Mouse (Mus musculus): ENCODE measurements at regions not wholly inside any gene's neighbourhood (a gene's known extent, or its start where the extent isn't known, plus 50 kb on each side); places are given as distances from the start of the nearest gene placed in this dataset.

DNA sequence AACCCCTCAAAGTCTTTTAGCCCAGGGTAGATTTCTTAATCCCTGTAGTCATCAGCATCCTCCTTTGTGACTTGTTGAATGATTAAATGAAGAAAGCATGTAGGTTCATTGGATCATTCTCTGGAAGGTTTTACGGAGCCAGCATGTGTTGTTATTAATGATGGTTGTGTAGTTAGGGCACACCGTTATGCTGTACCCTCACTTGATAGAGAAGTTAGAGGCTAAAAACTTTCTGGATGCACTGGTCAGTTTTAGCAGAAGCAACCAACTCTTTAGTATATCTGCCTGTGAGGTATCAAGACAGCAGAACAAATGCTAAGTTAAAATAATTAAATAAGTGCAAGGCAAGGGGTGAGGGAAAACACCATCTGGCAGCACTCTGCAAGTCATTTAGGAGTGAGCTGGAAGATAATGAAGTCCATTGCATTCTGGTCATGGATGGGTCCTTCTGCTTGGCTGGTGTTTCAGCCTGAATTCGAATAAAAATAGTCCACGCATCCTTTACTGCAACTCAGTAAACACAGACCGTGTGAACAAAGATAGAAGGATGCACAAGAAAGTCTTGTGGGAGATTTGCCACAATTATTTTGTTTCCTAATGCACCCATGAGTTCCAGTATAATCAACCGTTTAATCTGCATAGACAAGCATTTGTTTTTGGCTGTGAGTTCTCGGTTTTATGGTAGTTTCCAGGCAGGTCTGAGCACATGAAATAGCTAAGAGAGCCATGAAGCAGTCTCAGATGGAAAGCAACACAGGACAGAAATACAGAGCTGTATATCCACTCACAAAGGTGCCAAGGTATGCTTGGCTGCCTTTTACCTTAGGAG lies 191.4 kb downstream of the Ube2e3 start:
- Histone ChIP-seq H3K27ac (replicated peaks) (no peak overlapping the region), H3K4me3 (replicated peaks) (no peak overlapping the region), H3K27me3 (no peaks in the 10 kb centered on the region), H3K9me3 (replicated peaks) (no peaks in the 10 kb centered on the region), H3K4me2 (no peak overlapping the region), H3K4me1 (replicated peaks) (no peaks in the 10 kb centered on the region), H3K36me3 (replicated peaks) (no peaks in the 10 kb centered on the region), H3K9ac (no peak overlapping the region)
- ATAC-seq (ENCODE audit: insufficient read depth), result no peak
- 72% methylated on average over 7 of the region's 7 CpGs for WGBS (ENCODE audit: insufficient replicate concordance)

DNA sequence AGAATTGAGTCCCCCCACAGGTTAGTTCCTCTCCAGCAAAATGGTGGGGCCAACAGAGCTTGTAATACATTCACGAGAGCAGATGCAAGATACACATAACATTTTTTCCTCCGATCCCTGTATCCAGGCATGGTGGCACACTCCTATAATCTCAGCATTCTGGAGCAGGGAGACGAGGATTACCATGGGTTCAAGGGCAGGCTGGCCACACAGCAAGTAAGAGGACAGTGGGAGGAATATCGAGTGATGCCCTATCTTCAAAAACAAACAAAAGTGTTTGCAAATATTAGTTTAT lies 192.0 kb downstream of the Ube2e3 start:
- H3K4me3 ChIP-seq (replicated peaks), result no peak overlapping the region
- no peak for ATAC-seq (ENCODE audit: insufficient read depth)
- no peak overlapping the region for H3K27ac ChIP-seq (replicated peaks)
- no peaks in the 10 kb centered on the region for H3K36me3 ChIP-seq (replicated peaks)
- no peak overlapping the region for H3K4me2 ChIP-seq
- WGBS (ENCODE audit: insufficient replicate concordance), result 66% methylated on average over 4 of the region's 4 CpGs
- no peaks in the 10 kb centered on the region for H3K9me3 ChIP-seq (replicated peaks)
- no peaks in the 10 kb centered on the region for H3K27me3 ChIP-seq
- H3K9ac ChIP-seq, result no peak overlapping the region
- H3K4me1 ChIP-seq (replicated peaks), result no peaks in the 10 kb centered on the region

DNA sequence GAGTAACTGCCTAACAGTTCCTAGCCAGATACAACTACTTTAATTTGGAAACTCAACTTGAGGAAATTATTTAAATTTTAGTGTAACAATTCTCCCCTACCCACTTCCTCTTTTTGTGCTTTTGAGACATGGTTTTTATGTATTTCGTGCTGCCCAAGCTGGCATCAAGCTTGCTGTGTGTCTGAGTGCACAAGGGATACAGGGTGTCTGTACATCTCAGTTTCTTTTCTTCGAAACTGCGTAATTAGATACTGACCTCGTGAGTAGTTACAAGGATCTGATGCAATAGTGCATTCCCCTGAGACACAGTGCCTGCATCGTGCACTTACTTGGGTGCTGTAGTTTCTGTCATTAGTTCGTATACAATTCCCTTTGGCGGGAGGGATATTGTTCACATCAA lies 192.4 kb downstream of the Ube2e3 start:
- H3K27ac ChIP-seq (replicated peaks), result no peak overlapping the region
- no peaks in the 10 kb centered on the region for H3K36me3 ChIP-seq (replicated peaks)
- no peak overlapping the region for H3K9ac ChIP-seq
- H3K4me1 ChIP-seq (replicated peaks), result no peaks in the 10 kb centered on the region
- no peak overlapping the region for H3K4me2 ChIP-seq
- H3K9me3 ChIP-seq (replicated peaks), result no peaks in the 10 kb centered on the region
- no peak overlapping the region for H3K4me3 ChIP-seq (replicated peaks)
- no peak for ATAC-seq (ENCODE audit: insufficient read depth)
- WGBS (ENCODE audit: insufficient replicate concordance), result 60% methylated on average over 7 of the region's 7 CpGs
- H3K27me3 ChIP-seq, result no peaks in the 10 kb centered on the region

DNA sequence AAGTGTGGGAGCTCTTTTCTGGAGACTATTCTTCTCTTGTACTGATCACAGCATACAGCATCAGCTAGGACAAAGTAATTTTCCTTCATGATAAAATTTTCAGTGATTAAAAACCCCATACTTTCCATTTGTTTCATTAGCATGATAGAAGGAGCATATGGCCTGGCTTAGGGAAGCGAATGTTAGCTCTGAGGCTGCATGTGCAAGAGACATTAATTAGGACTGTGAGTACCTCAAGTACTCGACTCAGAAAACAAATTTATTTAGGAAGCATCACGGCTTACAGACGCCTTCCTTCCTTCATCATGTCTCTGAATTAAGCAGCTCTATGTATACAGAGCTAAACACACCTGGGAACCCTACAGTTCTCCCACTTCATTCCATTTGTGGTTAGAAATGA lies 193.6 kb upstream of the Itga4 start:
- H3K27me3 ChIP-seq, result no peaks in the 10 kb centered on the region
- WGBS (ENCODE audit: insufficient replicate concordance), result 74% methylated on average over 4 of the region's 4 CpGs
- ATAC-seq (ENCODE audit: insufficient read depth), result no peak
- no peaks in the 10 kb centered on the region for H3K36me3 ChIP-seq (replicated peaks)
- no peak overlapping the region for H3K27ac ChIP-seq (replicated peaks)
- H3K9ac ChIP-seq, result no peak overlapping the region
- H3K4me3 ChIP-seq (replicated peaks), result no peak overlapping the region
- H3K9me3 ChIP-seq (replicated peaks), result no peaks in the 10 kb centered on the region
- no peak overlapping the region for H3K4me2 ChIP-seq
- no peaks in the 10 kb centered on the region for H3K4me1 ChIP-seq (replicated peaks)

DNA sequence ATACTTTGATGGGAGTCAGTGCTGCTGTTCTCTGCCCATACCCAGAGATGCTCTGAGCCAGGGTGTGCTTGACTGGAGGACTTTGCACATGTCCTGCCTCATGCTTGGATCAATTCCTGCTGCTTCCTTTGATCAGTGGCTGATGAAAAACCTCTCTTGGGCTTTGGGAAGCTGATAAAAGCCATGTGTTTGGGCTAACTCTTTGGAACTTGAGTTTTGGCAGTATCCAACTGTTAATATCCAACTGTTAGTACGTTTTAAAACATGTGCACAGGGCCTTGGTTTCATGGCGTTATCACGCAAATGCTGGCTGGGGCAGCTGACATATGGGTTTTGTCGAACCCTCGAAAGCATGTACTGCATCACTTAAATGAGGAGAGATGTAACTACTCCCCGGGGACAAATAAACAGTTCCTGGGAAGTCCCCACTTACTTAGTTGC lies 193.0 kb upstream of the Itga4 start:
- WGBS (ENCODE audit: insufficient replicate concordance), result 77% methylated on average over 6 of the region's 6 CpGs
- ATAC-seq (ENCODE audit: insufficient read depth), result no peak
- H3K36me3 ChIP-seq (replicated peaks), result no peaks in the 10 kb centered on the region

DNA sequence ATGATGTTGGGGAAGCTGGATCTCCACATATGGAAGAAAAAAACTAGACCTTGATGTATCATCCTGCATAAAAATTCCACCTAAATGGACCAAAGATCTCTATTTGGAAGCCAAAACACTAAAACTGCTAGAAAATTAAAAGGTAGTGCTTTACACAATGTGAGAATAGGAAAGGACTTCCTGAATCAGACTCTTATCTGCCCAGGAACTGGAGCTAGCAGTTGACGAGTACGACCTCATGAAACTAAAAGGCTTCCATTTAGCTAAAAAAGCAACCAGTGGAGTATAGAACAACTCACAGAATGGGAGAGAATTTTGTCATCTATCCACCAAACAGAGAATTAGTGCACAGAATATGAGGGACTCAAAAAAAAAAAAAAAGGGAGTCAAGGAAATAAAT lies 191.6 kb upstream of the Itga4 start:
- no peak overlapping the region for H3K27ac ChIP-seq (replicated peaks)
- ATAC-seq (ENCODE audit: insufficient read depth), result no peak
- 39% methylated on average over 2 of the region's 2 CpGs for WGBS (ENCODE audit: insufficient replicate concordance)

More for the DNA sequence above, 193.0 kb upstream of the Itga4 start:
- Histone ChIP-seq H3K27me3 (no peaks in the 10 kb centered on the region), H3K9me3 (replicated peaks) (no peaks in the 10 kb centered on the region), H3K4me1 (replicated peaks) (no peaks in the 10 kb centered on the region), H3K27ac (replicated peaks) (no peak overlapping the region), H3K4me2 (no peak overlapping the region), H3K9ac (no peak overlapping the region), H3K4me3 (replicated peaks) (no peak overlapping the region)

DNA sequence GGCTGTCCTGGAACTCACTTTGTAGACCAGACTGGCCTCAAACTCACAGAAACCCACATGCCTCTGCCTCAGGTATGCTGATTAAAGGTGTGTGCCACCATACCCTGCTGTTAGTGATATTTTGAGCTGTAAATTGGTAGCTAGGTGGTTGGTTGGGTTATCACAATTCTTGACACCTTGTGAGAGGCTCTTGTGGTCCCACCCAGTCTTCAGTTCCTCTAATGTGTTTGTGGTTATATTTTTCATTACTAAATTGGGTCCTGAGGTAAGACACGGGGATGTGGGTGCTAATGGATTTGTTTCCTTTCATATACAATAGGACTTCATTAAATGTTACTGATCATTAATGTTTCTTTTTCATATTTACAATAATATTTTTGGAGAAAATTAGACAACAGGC lies 189.9 kb upstream of the Itga4 start:
- Histone ChIP-seq H3K4me2 (no peak overlapping the region), H3K4me1 (replicated peaks) (no peaks in the 10 kb centered on the region), H3K9ac (no peak overlapping the region), H3K27me3 (no peaks in the 10 kb centered on the region), H3K27ac (replicated peaks) (no peak overlapping the region), H3K36me3 (replicated peaks) (no peaks in the 10 kb centered on the region), H3K4me3 (replicated peaks) (no peak overlapping the region), H3K9me3 (replicated peaks) (no peaks in the 10 kb centered on the region)
- ATAC-seq (ENCODE audit: insufficient read depth), result no peak
- WGBS (ENCODE audit: insufficient replicate concordance), result 50% methylated on average over 1 of the region's 1 CpGs

More for the DNA sequence above, 191.6 kb upstream of the Itga4 start:
- H3K9me3 ChIP-seq (replicated peaks), result no peaks in the 10 kb centered on the region
- H3K9ac ChIP-seq, result no peak overlapping the region
- H3K27me3 ChIP-seq, result no peaks in the 10 kb centered on the region
- H3K4me1 ChIP-seq (replicated peaks), result no peaks in the 10 kb centered on the region
- H3K4me3 ChIP-seq (replicated peaks), result no peak overlapping the region
- no peaks in the 10 kb centered on the region for H3K36me3 ChIP-seq (replicated peaks)
- no peak overlapping the region for H3K4me2 ChIP-seq

DNA sequence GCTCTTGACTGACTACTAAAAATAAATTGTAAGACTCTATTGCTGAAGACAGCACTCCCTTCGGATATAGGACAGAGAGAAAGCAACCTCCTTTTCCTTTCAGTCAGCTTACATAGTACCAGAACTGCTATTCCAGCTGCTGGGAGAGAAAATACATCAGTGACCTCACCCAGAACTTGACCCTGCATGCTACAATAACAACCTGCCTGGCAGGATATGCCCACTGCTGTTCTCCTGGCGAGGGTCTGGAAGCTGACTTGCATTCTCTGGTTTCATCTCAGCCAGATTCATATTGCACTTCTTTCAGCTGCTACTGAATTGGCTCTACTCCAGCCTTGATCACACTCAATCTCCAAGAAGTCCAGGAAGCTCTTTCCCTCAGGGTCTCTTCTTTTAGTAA lies 179.1 kb upstream of the Itga4 start:
- Histone ChIP-seq H3K36me3 (replicated peaks) (no peaks in the 10 kb centered on the region), H3K27ac (replicated peaks) (no peak overlapping the region), H3K9me3 (replicated peaks) (no peaks in the 10 kb centered on the region), H3K4me1 (replicated peaks) (0 out of 2 replicates have a peak, but pooled peaks cover 3% of the 10 kb centered on the region), H3K9ac (no peak overlapping the region), H3K27me3 (no peaks in the 10 kb centered on the region), H3K4me2 (no peak overlapping the region), H3K4me3 (replicated peaks) (no peak overlapping the region)
- WGBS (ENCODE audit: insufficient replicate concordance), result 51% methylated on average over 2 of the region's 2 CpGs
- no peak for ATAC-seq (ENCODE audit: insufficient read depth)

DNA sequence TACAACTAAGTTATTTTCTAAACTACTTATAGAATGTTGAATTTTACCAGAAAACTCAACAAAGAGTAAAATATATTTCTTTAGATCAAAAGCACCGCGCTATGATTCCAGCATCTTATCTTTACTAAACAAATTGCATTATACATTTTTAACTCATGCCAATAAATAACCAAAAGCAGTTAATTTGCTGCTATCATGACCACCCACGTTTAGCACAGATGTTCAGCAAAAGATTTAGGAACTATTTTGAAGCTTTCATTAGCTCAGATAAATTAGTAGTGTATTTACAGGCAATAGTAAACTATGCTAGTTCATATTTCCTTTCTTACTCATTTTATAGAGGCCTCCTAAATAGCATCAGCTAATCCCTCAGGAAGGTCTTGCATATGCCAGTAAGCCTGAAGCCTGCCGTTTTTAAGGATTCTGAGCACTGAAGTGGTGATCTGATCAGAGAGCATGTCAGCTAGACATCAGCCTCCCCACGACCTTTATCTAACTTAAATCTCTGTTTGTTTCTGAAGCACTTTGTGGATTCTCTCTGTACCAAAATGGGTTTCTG lies 176.3 kb upstream of the Itga4 start:
- WGBS (ENCODE audit: insufficient replicate concordance), result 39% methylated on average over 5 of the region's 5 CpGs
- no peak overlapping the region for H3K4me3 ChIP-seq (replicated peaks)
- H3K4me1 ChIP-seq (replicated peaks), result peaks cover 8% of the 10 kb centered on the region; the same call in 1 of the 2 replicates
- H3K27ac ChIP-seq (replicated peaks), result no peak overlapping the region
- no peak overlapping the region for H3K9ac ChIP-seq
- H3K36me3 ChIP-seq (replicated peaks), result no peaks in the 10 kb centered on the region
- no peaks in the 10 kb centered on the region for H3K9me3 ChIP-seq (replicated peaks)
- H3K4me2 ChIP-seq, result no peak overlapping the region
- no peaks in the 10 kb centered on the region for H3K27me3 ChIP-seq
- ATAC-seq (ENCODE audit: insufficient read depth), result no peak

DNA sequence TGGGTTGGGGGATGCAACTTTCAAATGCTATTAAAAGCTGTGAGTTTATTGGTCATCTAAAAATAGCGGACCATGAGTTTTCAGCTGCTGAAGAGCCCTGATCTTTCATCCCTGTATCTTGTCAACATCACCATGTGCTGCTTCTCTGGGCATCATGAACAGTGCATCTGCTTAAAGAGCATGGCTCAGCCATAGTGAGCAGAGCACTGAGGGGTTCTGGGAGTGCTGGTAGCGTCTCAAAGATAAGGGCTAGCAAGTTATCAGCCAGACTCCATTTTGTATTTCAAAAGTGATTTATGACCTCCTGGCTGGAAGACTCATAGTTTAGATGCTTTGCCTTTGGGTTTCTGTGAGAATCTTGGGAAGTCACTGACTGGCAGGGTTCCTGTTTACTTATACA lies 173.5 kb upstream of the Itga4 start:
- no peaks in the 10 kb centered on the region for H3K9me3 ChIP-seq (replicated peaks)
- H3K27me3 ChIP-seq, result no peaks in the 10 kb centered on the region
- no peak overlapping the region for H3K27ac ChIP-seq (replicated peaks)
- no peak overlapping the region for H3K4me2 ChIP-seq
- H3K9ac ChIP-seq, result no peak overlapping the region
- no peak overlapping the region for H3K4me3 ChIP-seq (replicated peaks)
- WGBS (ENCODE audit: insufficient replicate concordance), result 61% methylated on average over 2 of the region's 2 CpGs
- no peak for ATAC-seq (ENCODE audit: insufficient read depth)
- peaks cover 8% of the 10 kb centered on the region; the same call in 1 of the 2 replicates for H3K4me1 ChIP-seq (replicated peaks)
- H3K36me3 ChIP-seq (replicated peaks), result no peaks in the 10 kb centered on the region

DNA sequence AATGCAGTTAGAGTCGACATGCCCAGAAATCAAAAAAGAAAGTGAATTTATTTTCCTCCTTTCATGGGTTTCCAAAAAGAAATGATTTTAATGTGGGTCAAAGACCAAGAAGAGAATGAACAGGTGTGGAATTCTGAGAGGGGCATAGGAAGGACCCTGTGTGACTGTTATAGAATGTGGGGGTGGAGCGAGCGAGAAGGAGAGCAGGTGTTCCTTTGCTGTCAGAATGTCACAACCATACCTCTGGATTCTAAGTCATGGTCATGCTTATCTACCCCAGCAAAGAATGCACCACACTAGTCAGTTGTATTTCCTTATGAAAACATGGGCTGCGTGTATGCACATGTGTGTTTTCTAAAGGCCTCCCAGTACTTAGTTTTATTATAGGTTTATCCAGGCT lies 168.9 kb upstream of the Itga4 start:
- H3K4me3 ChIP-seq (replicated peaks), result no peak overlapping the region
- H3K27me3 ChIP-seq, result no peaks in the 10 kb centered on the region
- ATAC-seq (ENCODE audit: insufficient read depth), result no peak
- H3K27ac ChIP-seq (replicated peaks), result no peak overlapping the region
- 73% methylated on average over 4 of the region's 4 CpGs for WGBS (ENCODE audit: insufficient replicate concordance)
- H3K4me2 ChIP-seq, result no peak overlapping the region
- no peaks in the 10 kb centered on the region for H3K36me3 ChIP-seq (replicated peaks)
- no peak overlapping the region for H3K9ac ChIP-seq
- peaks cover 9% of the 10 kb centered on the region; the same call in 1 of the 2 replicates for H3K4me1 ChIP-seq (replicated peaks)
- H3K9me3 ChIP-seq (replicated peaks), result no peaks in the 10 kb centered on the region

Measured in liver, embryonic 15.5 days (tissue).